Mouse (Mus musculus): ENCODE measurements around the gene Rbfox2. TPM values are rescaled to one million over a fixed set of nuclear protein-coding genes. Genes with fewer than 3 reads are reported as not detected.

Rbfox2 gene
- polyA plus RNA-seq, 1 experiment from 2014 or later: 97.4 TPM

GRCm38 (mm10) chr15:77323226-77323625 is 16.4 kb upstream of the Rbfox2 start:
- no peaks in the 10 kb centered on the region for H3K4me1 ChIP-seq (ENCODE audit: control insufficient read depth, insufficient read depth, low read length)
- no peaks in the 10 kb centered on the region for H3K27me3 ChIP-seq (replicated peaks; ENCODE audit: control insufficient read depth, insufficient read depth, low read length)
- no peak overlapping the region for H3K9ac ChIP-seq (ENCODE audit: low read depth, low read length)
- H3K27ac ChIP-seq (replicated peaks; ENCODE audit: low read depth, low read length): no peak overlapping the region
- no peaks in the 10 kb centered on the region for H3K9me3 ChIP-seq (ENCODE audit: control insufficient read depth, low read length)
- H3K4me3 ChIP-seq (ENCODE audit: low read depth, low read length): no peak overlapping the region
- WGBS: 73% methylated on average over 10 of the region's 10 CpGs
- DNase-seq (ENCODE audit: low spot score) (no peak), ATAC-seq (ENCODE audit: low read depth) (no peak)
- no peaks in the 10 kb centered on the region for H3K36me3 ChIP-seq (ENCODE audit: control insufficient read depth, insufficient read depth, low read length)
- no peak overlapping the region for H3K4me2 ChIP-seq (ENCODE audit: low read depth, low read length)

GRCm38 (mm10) chr15:77313701-77314100 is 6.9 kb upstream of the Rbfox2 start:
- no peaks in the 10 kb centered on the region for H3K9me3 ChIP-seq (ENCODE audit: control insufficient read depth, low read length)
- no peak for ATAC-seq (ENCODE audit: low read depth)
- no peak overlapping the region for H3K4me2 ChIP-seq (ENCODE audit: low read depth, low read length)
- H3K4me1 ChIP-seq (ENCODE audit: control insufficient read depth, insufficient read depth, low read length): peaks cover 9% of the 10 kb centered on the region; the same call in 1 of the 2 replicates
- no peaks in the 10 kb centered on the region for H3K36me3 ChIP-seq (ENCODE audit: control insufficient read depth, insufficient read depth, low read length)
- peak overlapping the region; percentile 54 for H3K27ac ChIP-seq (replicated peaks; ENCODE audit: low read depth, low read length)
- no peak for DNase-seq (ENCODE audit: low spot score)
- H3K4me3 ChIP-seq (ENCODE audit: low read depth, low read length): no peak overlapping the region
- H3K27me3 ChIP-seq (replicated peaks; ENCODE audit: control insufficient read depth, insufficient read depth, low read length): no peaks in the 10 kb centered on the region
- H3K9ac ChIP-seq (ENCODE audit: low read depth, low read length): no peak overlapping the region
- 21% methylated on average over 6 of the region's 6 CpGs for WGBS

- ATAC-seq (ENCODE audit: low read depth) (no peak), DNase-seq (ENCODE audit: low spot score) (no peak)
- Histone ChIP-seq H3K4me1 (ENCODE audit: control insufficient read depth, insufficient read depth, low read length) (peaks cover 9% of the 10 kb centered on the region; the same call in 1 of the 2 replicates), H3K27me3 (replicated peaks; ENCODE audit: control insufficient read depth, insufficient read depth, low read length) (no peaks in the 10 kb centered on the region), H3K9me3 (ENCODE audit: control insufficient read depth, low read length) (no peaks in the 10 kb centered on the region), H3K9ac (ENCODE audit: low read depth, low read length) (no peak overlapping the region), H3K36me3 (ENCODE audit: control insufficient read depth, insufficient read depth, low read length) (no peaks in the 10 kb centered on the region), H3K27ac (replicated peaks; ENCODE audit: low read depth, low read length) (no peak overlapping the region), H3K4me3 (ENCODE audit: low read depth, low read length) (no peak overlapping the region), H3K4me2 (ENCODE audit: low read depth, low read length) (no peak overlapping the region)
- WGBS: 90% methylated on average over 7 of the region's 7 CpGs
Observed at GRCm38 (mm10) chr15:77312796-77313195, 6.0 kb upstream of the Rbfox2 start.

- Histone ChIP-seq H3K27ac (replicated peaks; ENCODE audit: low read depth, low read length) (no peak overlapping the region), H3K4me3 (ENCODE audit: low read depth, low read length) (no peak overlapping the region), H3K4me2 (ENCODE audit: low read depth, low read length) (no peak overlapping the region), H3K27me3 (replicated peaks; ENCODE audit: control insufficient read depth, insufficient read depth, low read length) (no peaks in the 10 kb centered on the region), H3K9me3 (ENCODE audit: control insufficient read depth, low read length) (no peaks in the 10 kb centered on the region), H3K4me1 (ENCODE audit: control insufficient read depth, insufficient read depth, low read length) (peaks cover 21% of the 10 kb centered on the region), H3K36me3 (ENCODE audit: control insufficient read depth, insufficient read depth, low read length) (no peaks in the 10 kb centered on the region), H3K9ac (ENCODE audit: low read depth, low read length) (no peak overlapping the region)
- WGBS: 71% methylated on average over 4 of the region's 4 CpGs
- ATAC-seq (ENCODE audit: low read depth) (no peak), DNase-seq (ENCODE audit: low spot score) (no peak)
Observed at GRCm38 (mm10) chr15:77307767-77308495, 1.1 kb upstream of the Rbfox2 start.

- under 1% methylated on average over 43 of the region's 54 CpGs for WGBS
- peak overlapping the region; percentile 62 for H3K4me2 ChIP-seq (ENCODE audit: low read depth, low read length)
- no peaks in the 10 kb centered on the region for H3K9me3 ChIP-seq (ENCODE audit: control insufficient read depth, low read length)
- ATAC-seq (ENCODE audit: low read depth) (peak; percentile 20), DNase-seq (ENCODE audit: low spot score) (peak; percentile 90)
- H3K4me3 ChIP-seq (ENCODE audit: low read depth, low read length): peak overlapping the region; percentile 98
- H3K27me3 ChIP-seq (replicated peaks; ENCODE audit: control insufficient read depth, insufficient read depth, low read length): no peaks in the 10 kb centered on the region
- H3K36me3 ChIP-seq (ENCODE audit: control insufficient read depth, insufficient read depth, low read length): no peaks in the 10 kb centered on the region
- H3K9ac ChIP-seq (ENCODE audit: low read depth, low read length): peak overlapping the region; percentile 98
- peaks cover 36% of the 10 kb centered on the region for H3K4me1 ChIP-seq (ENCODE audit: control insufficient read depth, insufficient read depth, low read length)
- peak overlapping the region; percentile 99 for H3K27ac ChIP-seq (replicated peaks; ENCODE audit: low read depth, low read length)
Observed at GRCm38 (mm10) chr15:77305852-77306546, 805 bp downstream of the Rbfox2 start.

GRCm38 (mm10) chr15:77304960-77305359 is 1.8 kb downstream of the Rbfox2 start:
- ATAC-seq (ENCODE audit: low read depth) (no peak), DNase-seq (ENCODE audit: low spot score) (no peak)
- Histone ChIP-seq H3K4me2 (ENCODE audit: low read depth, low read length) (peak overlapping the region; percentile 62), H3K9ac (ENCODE audit: low read depth, low read length) (peak overlapping the region; percentile 98), H3K27ac (replicated peaks; ENCODE audit: low read depth, low read length) (peak overlapping the region; percentile 99), H3K36me3 (ENCODE audit: control insufficient read depth, insufficient read depth, low read length) (no peaks in the 10 kb centered on the region), H3K4me3 (ENCODE audit: low read depth, low read length) (peak overlapping the region; percentile 98), H3K27me3 (replicated peaks; ENCODE audit: control insufficient read depth, insufficient read depth, low read length) (no peaks in the 10 kb centered on the region), H3K9me3 (ENCODE audit: control insufficient read depth, low read length) (no peaks in the 10 kb centered on the region), H3K4me1 (ENCODE audit: control insufficient read depth, insufficient read depth, low read length) (peaks cover 46% of the 10 kb centered on the region)
- WGBS: 12% methylated on average over 3 of the region's 3 CpGs

- Histone ChIP-seq H3K4me2 (ENCODE audit: low read depth, low read length) (peak overlapping the region; percentile 21; the same call in 1 of the 2 replicates), H3K4me1 (ENCODE audit: control insufficient read depth, insufficient read depth, low read length) (peaks cover 77% of the 10 kb centered on the region), H3K4me3 (ENCODE audit: low read depth, low read length) (no peak overlapping the region), H3K27ac (replicated peaks; ENCODE audit: low read depth, low read length) (peak overlapping the region; percentile 63; the same call in 1 of the 2 replicates), H3K36me3 (ENCODE audit: control insufficient read depth, insufficient read depth, low read length) (no peaks in the 10 kb centered on the region), H3K9ac (ENCODE audit: low read depth, low read length) (no peak overlapping the region), H3K27me3 (replicated peaks; ENCODE audit: control insufficient read depth, insufficient read depth, low read length) (no peaks in the 10 kb centered on the region), H3K9me3 (ENCODE audit: control insufficient read depth, low read length) (no peaks in the 10 kb centered on the region)
- peak; percentile 79 for DNase-seq (ENCODE audit: low spot score)
- ATAC-seq (ENCODE audit: low read depth): peak; percentile 42; the same call in 1 of the 2 replicates
- 21% methylated on average over 6 of the region's 6 CpGs for WGBS
Observed at GRCm38 (mm10) chr15:77301122-77301521, 5.7 kb downstream of the Rbfox2 start.

GRCm38 (mm10) chr15:77298564-77298963 is 8.2 kb downstream of the Rbfox2 start:
- Histone ChIP-seq H3K4me1 (ENCODE audit: control insufficient read depth, insufficient read depth, low read length) (peaks cover 83% of the 10 kb centered on the region), H3K9me3 (ENCODE audit: control insufficient read depth, low read length) (no peaks in the 10 kb centered on the region), H3K4me3 (ENCODE audit: low read depth, low read length) (no peak overlapping the region), H3K27ac (replicated peaks; ENCODE audit: low read depth, low read length) (peak overlapping the region; percentile 16; the same call in 1 of the 2 replicates), H3K4me2 (ENCODE audit: low read depth, low read length) (no peak overlapping the region), H3K9ac (ENCODE audit: low read depth, low read length) (no peak overlapping the region), H3K36me3 (ENCODE audit: control insufficient read depth, insufficient read depth, low read length) (no peaks in the 10 kb centered on the region), H3K27me3 (replicated peaks; ENCODE audit: control insufficient read depth, insufficient read depth, low read length) (no peaks in the 10 kb centered on the region)
- peak; percentile 35; the same call in 1 of the 2 replicates for ATAC-seq (ENCODE audit: low read depth)
- 21% methylated on average over 3 of the region's 3 CpGs for WGBS
- DNase-seq (ENCODE audit: low spot score): peak; percentile 45

All from embryonic facial prominence, embryonic 14.5 days (tissue).